Mouse (Mus musculus) lung, adult 2 months (tissue): ENCODE data around the gene Msi2. TPM values are rescaled to one million over a fixed set of nuclear protein-coding genes. Genes with fewer than 3 reads are reported as not detected.

Experiments
- DNase-seq: peaks from one replicate; pipeline ENCODE4 v3.0.0; 2022
- H3K4me1 ChIP-seq: fragments of 200-500 bp; 2 replicates; pipeline ENCODE4 v1.6.1; 2011; ENCODE audit warnings: low read length; ENCODE audit not compliant: control insufficient read depth, insufficient read depth
- H3K4me3 ChIP-seq: fragments of 200-500 bp; replicated peaks from 2 replicates; pipeline ENCODE3; 2011; ENCODE audit warnings: low read depth, mild to moderate bottlenecking, control low read depth, low read length; ENCODE audit errors: extremely low read depth
- CTCF ChIP-seq: fragments of 200-500 bp; IDR thresholded peaks from 2 replicates; pipeline ENCODE4 v1.5.1; 2011; ENCODE audit warnings: mild to moderate bottlenecking, low read length, control low read depth; ENCODE audit not compliant: insufficient read depth
- POLR2A ChIP-seq: fragments of 200-500 bp; IDR thresholded peaks from 2 replicates; pipeline ENCODE4 v1.6.1; 2011; ENCODE audit warnings: low read depth, mild to moderate bottlenecking, control low read depth, low read length, borderline replicate concordance; ENCODE audit errors: extremely low read depth
- WGBS: fragments of 180-500 bp; shearing (Covaris S2); methylation state at CpG from one replicate; pipeline ENCODE4 v1.1.7; 2018; 5-methylcytosine and 5-hydroxymethylcytosine counted together
- polyA plus RNA-seq: library from polyadenylated mRNA; depleted of rRNA; stranded (reverse); fragments of >200 nt; gene quantifications from 2 replicates; pipeline ENCODE4 v1.2.3, GENCODE M21; 2012

Msi2 gene
- polyA plus RNA-seq, 1 experiment: 29.5 TPM

- H3K4me1 ChIP-seq: peaks cover 5% of the 10 kb centered on the region; the same call in 1 of the 2 replicates
- WGBS: 13% methylated on average over 3 of the region's 3 CpGs
- H3K4me3 ChIP-seq: no peak overlapping the region
- DNase-seq: no peak
- TF ChIP-seq CTCF: no peak
These were observed 175.5 kb downstream of the Msi2 start for GRCm38 (mm10) chr11:88542817-88543216.

DNA sequence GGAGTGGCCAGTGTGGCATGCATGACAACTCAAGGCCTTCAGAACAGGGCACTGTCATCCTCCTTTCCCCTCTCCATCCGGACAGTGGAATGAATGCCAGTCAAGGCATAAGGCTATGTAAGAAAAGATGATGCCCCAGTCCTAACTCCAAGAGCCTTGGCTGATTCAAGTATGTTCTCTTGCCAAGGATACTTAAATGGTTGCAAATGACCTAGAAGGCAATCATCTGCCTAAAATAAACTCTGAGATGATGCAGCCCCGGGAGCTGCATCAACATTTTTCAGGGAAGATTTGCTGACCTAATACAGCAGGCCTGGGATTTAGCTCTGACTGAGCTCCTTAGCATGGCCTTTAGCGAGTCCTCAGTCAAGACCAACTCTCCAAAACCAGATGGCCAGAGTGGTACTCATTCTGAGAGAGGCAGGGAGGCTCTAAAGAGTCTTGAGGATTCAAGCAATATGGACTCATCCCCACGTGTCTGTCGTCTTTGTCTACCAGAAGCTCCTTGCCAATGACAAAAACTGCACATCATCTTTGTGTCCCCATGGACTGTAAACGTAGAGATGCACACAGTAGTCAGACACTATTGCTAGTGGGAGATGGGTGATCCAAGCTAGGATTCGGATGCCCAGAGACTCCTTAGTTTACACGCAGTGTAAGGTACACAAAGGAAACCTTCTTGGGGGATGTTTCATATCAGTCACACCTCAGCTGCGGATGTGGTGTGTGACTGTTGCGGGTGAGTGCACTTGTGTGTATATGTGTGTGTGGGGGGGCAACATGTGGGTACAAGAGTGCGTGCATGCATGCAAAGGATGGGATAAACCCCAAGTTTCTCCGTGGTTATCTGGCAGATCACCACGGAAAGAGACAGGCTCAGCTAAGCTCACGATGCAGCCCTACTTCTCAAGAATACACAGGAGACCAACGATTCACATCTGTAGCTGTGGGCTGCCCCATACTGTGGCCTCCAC lies 176.4 kb downstream of the Msi2 start:
- WGBS: 66% methylated on average over 15 of the region's 15 CpGs
- Histone ChIP-seq H3K4me3 (no peak overlapping the region), H3K4me1 (peaks cover 5% of the 10 kb centered on the region; the same call in 1 of the 2 replicates)
- DNase-seq: no peak
- TF ChIP-seq POLR2A: no peak
- no peak for TF ChIP-seq CTCF

- DNase-seq: no peak
- WGBS: 62% methylated on average over 8 of the region's 8 CpGs
- Histone ChIP-seq H3K4me1 (peaks cover 5% of the 10 kb centered on the region; the same call in 1 of the 2 replicates), H3K4me3 (no peak overlapping the region)
- TF ChIP-seq CTCF (no peak), POLR2A (no peak)
These were observed 178.5 kb downstream of the Msi2 start for GRCm38 (mm10) chr11:88539637-88540478.

- 77% methylated on average over 13 of the region's 13 CpGs for WGBS
- TF ChIP-seq POLR2A (no peak), CTCF (no peak)
- no peak overlapping the region for H3K4me3 ChIP-seq
- no peak for DNase-seq
- peaks cover 5% of the 10 kb centered on the region; the same call in 1 of the 2 replicates for H3K4me1 ChIP-seq
These were observed 179.5 kb downstream of the Msi2 start for GRCm38 (mm10) chr11:88538710-88539340.

DNA sequence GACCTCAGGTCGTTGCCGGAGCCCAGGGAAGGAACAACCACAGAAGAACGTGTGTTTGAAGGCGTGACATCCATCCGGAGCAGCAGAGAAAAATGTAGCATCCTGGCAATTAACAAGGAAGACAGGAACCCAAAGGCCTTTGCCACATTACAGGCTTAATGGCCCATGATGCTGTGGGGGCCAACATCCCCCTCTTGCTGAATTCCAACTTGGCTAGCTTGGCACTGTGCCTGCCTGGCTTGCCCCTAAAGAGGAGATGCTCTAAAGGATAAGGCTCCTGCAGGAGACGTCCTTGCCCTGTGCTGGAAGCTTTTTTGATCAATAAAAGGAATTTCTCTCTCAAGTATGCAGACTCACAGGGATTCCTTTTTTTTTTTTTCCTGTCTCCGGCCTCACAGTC lies 181.0 kb downstream of the Msi2 start:
- H3K4me3 ChIP-seq: no peak overlapping the region
- DNase-seq: no peak
- H3K4me1 ChIP-seq: peaks cover 5% of the 10 kb centered on the region; the same call in 1 of the 2 replicates
- TF ChIP-seq CTCF (no peak), POLR2A (no peak)
- WGBS: 78% methylated on average over 7 of the region's 7 CpGs

- H3K4me1 ChIP-seq: peaks cover 5% of the 10 kb centered on the region; the same call in 1 of the 2 replicates
- no peak for DNase-seq
- H3K4me3 ChIP-seq: no peak overlapping the region
- TF ChIP-seq POLR2A (no peak), CTCF (no peak)
- WGBS: 91% methylated on average over 2 of the region's 2 CpGs
These were observed 181.5 kb downstream of the Msi2 start for GRCm38 (mm10) chr11:88536861-88537260.

DNA sequence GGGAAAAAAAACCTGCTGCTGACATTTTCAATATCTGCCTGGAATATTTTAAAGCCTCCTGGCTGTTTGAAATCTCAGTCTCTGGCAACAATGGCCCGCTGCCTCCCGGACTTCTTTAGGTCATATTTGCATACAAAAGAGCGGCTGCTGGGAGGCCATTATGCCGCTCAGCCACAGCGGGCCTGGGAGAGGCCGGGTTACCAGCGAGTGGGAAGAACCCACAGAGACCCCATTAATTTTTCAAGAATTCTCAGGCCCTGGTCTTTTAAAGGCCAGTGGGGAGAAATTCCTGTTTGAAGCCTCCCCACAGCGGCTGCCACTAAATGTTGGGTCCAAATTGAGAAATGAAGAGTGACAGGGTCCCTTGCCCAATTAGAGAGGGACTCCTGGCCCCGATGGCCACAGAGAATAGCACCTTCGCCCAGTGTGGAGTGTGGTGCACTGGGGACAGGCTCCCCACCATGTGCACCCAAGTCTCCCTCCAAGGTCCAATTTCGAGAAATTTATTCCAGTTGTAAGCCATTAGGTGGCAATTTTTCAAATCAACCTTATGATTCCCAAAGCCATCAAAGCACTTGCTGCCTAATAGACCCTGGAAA lies 183.9 kb downstream of the Msi2 start:
- no peaks in the 10 kb centered on the region; the same call in 1 of the 2 replicates for H3K4me1 ChIP-seq
- WGBS: 63% methylated on average over 11 of the region's 11 CpGs
- no peak for DNase-seq
- no peak overlapping the region for H3K4me3 ChIP-seq
- TF ChIP-seq POLR2A: no peak
- no peak for TF ChIP-seq CTCF

DNA sequence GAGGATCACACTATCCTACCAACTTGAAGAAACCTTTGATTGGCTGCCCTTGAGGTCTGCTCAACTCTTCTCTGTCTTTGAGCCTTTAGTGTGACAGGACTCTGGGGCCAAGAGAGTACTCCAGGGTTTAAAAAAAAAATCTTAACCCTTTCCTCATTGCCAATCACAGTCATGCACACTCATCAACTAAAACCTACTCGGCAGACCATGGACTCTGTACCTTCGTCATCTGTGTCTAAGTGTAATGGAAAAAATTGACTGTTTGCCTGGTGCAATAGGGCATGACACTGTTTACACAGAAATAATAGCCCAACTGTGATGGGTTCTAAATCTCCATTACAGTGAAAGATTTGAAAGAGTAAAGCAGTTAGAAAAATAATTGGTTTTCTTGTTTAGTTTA lies 186.3 kb downstream of the Msi2 start:
- Histone ChIP-seq H3K4me3 (no peak overlapping the region), H3K4me1 (peaks cover 15% of the 10 kb centered on the region)
- no peak for DNase-seq
- WGBS: 77% methylated on average over 2 of the region's 2 CpGs
- no peak for TF ChIP-seq CTCF
- TF ChIP-seq POLR2A: no peak

GRCm38 (mm10) chr11:88530032-88530431 lies 188.3 kb downstream of the Msi2 start:
- no peak for TF ChIP-seq CTCF
- TF ChIP-seq POLR2A: no peak
- H3K4me3 ChIP-seq: no peak overlapping the region
- peaks cover 27% of the 10 kb centered on the region for H3K4me1 ChIP-seq
- WGBS: 83% methylated on average over 4 of the region's 4 CpGs
- no peak for DNase-seq
